Mouse (Mus musculus): ENCODE measurements around the gene Nr2e1. TPM values are rescaled to one million over a fixed set of nuclear protein-coding genes. Genes with fewer than 3 reads are reported as not detected.

The Nr2e1 gene
- polyA plus RNA-seq, 1 experiment, result not detected

- no peak for TF ChIP-seq GATA1 (IDR thresholded peaks at IDR 0.05; ENCODE audit: low read length)
Measured at GRCm38 (mm10) chr10:42580131-42580950, 3.1 kb downstream of the Nr2e1 start.

GRCm38 (mm10) chr10:42579475-42580130, 3.8 kb downstream of the Nr2e1 start:
- no peak for TF ChIP-seq GATA1 (IDR thresholded peaks at IDR 0.05; ENCODE audit: low read length)

- no peak for TF ChIP-seq GATA1 (IDR thresholded peaks at IDR 0.05; ENCODE audit: low read length)
Measured at GRCm38 (mm10) chr10:42578698-42579474, 4.5 kb downstream of the Nr2e1 start.

- TF ChIP-seq GATA1 (IDR thresholded peaks at IDR 0.05; ENCODE audit: low read length), result no peak
Measured at GRCm38 (mm10) chr10:42578281-42578675, 5.2 kb downstream of the Nr2e1 start.

GRCm38 (mm10) chr10:42577525-42578280, 5.7 kb downstream of the Nr2e1 start:
- TF ChIP-seq GATA1 (IDR thresholded peaks at IDR 0.05; ENCODE audit: low read length), result no peak

GRCm38 (mm10) chr10:42574639-42575038, 8.8 kb downstream of the Nr2e1 start:
- no peak for TF ChIP-seq GATA1 (IDR thresholded peaks at IDR 0.05; ENCODE audit: low read length)

GRCm38 (mm10) chr10:42572971-42573370, 10.5 kb downstream of the Nr2e1 start:
- TF ChIP-seq GATA1 (IDR thresholded peaks at IDR 0.05; ENCODE audit: low read length), result no peak

GRCm38 (mm10) chr10:42572567-42572966, 10.9 kb downstream of the Nr2e1 start:
- no peak for TF ChIP-seq GATA1 (IDR thresholded peaks at IDR 0.05; ENCODE audit: low read length)

GRCm38 (mm10) chr10:42562272-42562671, 21.2 kb downstream of the Nr2e1 start:
- no peak for TF ChIP-seq GATA1 (IDR thresholded peaks at IDR 0.05; ENCODE audit: low read length)

GRCm38 (mm10) chr10:42559581-42560200, 23.7 kb downstream of the Nr2e1 start:
- no peak for TF ChIP-seq GATA1 (IDR thresholded peaks at IDR 0.05; ENCODE audit: low read length)

- TF ChIP-seq GATA1 (IDR thresholded peaks at IDR 0.05; ENCODE audit: low read length), result no peak
Measured at GRCm38 (mm10) chr10:42546507-42546906, 36.9 kb downstream of the Nr2e1 start.

GRCm38 (mm10) chr10:42545707-42546503, 37.5 kb downstream of the Nr2e1 start:
- no peak for TF ChIP-seq GATA1 (IDR thresholded peaks at IDR 0.05; ENCODE audit: low read length)

- peak; percentile 81 for TF ChIP-seq GATA1 (IDR thresholded peaks at IDR 0.05; ENCODE audit: low read length)
Measured at GRCm38 (mm10) chr10:42537571-42538316, 45.7 kb downstream of the Nr2e1 start.
